Mouse (Mus musculus): ENCODE measurements around the gene Cytip. TPM values are rescaled to one million over a fixed set of nuclear protein-coding genes. Genes with fewer than 3 reads are reported as not detected.

Gene Cytip
- total RNA-seq, 2 experiments from 2014 or later, result 0.07 to 0.31 TPM

DNA sequence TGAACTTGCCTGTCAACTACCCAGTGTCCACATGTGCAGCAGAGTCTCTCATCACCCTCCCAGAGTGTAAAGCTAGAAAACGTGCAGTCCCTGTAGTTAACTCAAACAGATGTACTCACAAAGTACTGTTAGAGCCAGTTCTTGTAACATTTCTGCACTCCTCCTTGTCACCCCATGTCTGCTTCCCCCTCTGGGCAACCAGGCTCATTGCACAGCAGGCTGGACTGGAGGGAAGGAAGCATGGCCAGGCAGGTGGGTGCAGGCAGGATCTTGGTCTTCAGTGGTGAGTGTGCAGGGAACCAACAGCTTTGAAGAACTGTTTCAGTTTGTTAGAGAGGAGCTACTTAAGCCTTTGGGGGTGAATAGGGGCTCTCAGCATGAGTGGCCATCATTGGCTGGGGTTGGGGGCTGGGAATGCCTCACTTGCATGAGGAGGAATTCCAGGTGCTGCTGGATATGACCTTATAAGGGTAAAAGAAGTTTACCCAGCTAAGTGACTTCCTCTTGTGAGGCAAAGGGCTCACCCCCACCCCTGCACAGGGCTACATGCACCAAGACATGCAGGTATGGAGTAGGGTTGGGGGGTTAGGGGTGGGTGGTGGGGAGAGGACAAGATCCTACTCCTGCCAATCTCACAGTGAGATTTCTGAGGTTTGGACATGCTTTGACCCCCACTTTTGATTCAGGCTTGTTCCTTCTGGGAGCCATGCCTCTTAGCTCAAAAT lies 31.7 kb downstream of the Cytip start:
- no peak for DNase-seq (ENCODE audit: low spot score in 2 of 2)

DNA sequence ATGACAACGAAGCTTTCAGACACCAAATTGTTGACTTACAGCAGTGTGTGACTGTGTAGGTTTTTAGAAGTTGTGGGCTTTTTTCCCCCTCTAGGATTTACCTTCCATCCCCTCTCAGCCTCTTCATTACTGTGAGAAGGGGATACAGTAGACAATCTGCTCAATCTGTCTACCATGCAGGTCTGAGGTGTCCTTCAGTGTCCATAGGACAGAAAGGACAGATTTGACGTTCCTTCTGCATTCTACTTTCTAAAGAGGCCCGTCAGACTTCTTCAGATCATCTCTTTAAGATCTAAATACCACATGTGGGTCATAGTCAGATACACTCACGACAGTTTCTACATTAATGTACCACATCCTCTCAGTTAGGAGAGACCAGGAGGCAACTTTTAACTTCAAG lies 33.5 kb downstream of the Cytip start:
- no peak for DNase-seq (ENCODE audit: low spot score in 2 of 2)

GRCm38 (mm10) chr2:58160541-58161307 lies 34.6 kb downstream of the Cytip start:
- DNase-seq (ENCODE audit: low spot score in 2 of 2), result no peak

DNA sequence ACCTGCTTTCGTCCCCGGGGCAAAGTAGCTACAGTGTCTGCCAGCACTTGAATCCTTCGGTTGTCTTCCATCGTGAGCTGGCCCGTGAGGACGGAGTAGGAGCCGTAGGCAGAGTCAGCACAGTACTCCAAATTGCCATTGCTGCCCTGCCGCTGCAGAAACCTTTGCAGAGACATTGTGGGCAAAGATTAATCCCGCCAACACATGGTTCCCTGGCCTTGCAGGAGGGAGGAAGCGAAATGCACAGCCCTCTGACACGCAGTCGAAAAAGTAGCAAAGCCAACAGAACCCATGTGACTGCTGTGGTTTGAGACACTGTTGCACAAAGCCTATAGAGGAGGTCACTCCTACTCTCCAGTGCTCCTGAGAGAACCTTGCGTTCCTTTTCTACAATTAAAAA lies 35.5 kb downstream of the Cytip start:
- no peak for DNase-seq (ENCODE audit: low spot score in 2 of 2)

DNA sequence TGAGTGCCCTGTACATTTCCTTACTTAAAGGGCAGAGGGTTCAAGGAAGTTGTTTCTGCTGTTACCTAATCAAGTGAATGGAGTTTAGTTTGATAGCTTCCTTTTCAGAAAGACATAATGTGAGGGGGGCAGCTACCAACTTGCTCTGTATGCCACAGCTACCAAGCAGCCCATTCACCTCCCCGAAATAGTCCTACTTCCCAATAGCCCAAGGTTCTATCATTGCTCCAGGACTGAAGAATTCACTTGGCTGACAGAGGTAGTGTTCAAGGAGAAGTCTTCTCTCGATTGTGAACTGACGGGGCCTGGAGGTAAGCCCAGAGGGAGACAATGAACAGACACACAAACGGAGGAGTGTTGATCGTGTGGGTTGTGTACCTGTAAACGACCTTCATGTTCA lies 36.2 kb downstream of the Cytip start:
- no peak for DNase-seq (ENCODE audit: low spot score in 2 of 2)

GRCm38 (mm10) chr2:58158539-58158938 lies 36.8 kb downstream of the Cytip start:
- DNase-seq (ENCODE audit: low spot score in 2 of 2), result no peak

DNA sequence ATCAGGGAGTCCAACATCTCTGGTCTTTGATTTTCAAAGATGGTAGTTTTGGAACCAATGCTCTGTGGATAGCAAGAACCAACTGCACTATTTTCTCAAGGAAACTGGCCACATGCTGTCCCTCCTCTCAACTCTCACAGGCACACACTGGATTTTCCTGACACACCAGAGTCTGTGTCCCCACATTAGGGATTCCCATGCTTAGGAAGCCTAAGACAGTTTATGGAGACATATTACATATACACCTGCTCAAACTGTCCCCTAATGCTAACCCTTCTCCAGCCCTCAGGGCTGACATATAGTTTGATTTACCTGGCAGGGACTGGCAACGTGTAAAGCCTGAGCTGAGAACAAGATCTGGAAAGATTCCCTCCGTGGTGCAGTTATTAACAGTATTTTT lies 37.2 kb downstream of the Cytip start:
- DNase-seq (ENCODE audit: low spot score in 2 of 2), result no peak

- no peak for DNase-seq (ENCODE audit: low spot score in 2 of 2)
Measured at GRCm38 (mm10) chr2:58157466-58157865, 37.9 kb downstream of the Cytip start.

DNA sequence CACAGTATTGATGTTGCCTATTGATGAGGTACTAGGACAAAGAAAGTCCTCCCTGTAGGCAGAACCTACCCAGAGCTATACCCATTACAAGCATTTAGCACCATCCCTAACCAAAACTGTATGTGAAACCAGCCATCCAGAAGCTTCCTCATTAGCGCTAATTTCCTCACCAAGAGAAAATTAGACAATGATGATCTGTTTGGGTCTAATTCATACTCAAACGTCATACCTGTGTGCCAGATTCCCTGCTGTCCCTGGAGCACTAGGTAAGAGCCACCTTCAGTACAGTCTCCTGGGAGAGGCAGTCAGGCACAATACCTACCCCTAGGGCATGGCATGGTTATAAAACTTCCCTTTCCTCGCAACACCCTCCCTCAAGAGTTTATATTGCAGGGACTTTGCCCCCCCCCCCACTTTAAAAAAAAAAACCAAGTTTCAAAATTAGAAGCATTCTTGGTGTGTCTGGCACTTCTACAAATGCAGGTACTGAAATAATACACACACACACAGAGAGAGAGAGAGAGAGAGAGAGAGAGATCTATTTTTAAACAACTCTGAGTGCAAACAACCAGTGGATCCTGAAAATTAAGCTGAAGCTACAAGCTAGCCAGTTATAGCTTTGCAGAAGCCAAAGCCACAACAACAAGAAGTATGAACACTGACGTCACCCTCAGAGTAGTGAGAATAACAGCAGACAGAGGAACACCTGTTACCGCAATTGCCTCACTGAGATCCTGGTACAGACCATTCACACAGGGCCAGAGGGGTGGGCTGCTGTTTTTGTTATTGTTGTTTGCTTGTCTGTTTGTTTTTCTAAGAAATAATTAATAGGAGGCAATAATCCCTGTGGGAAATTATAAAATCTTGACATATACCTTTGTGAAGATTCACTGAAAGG lies 38.6 kb downstream of the Cytip start:
- DNase-seq (ENCODE audit: low spot score in 2 of 2), result no peak

- no peak for DNase-seq (ENCODE audit: low spot score in 2 of 2)
Measured at GRCm38 (mm10) chr2:58156108-58156415, 39.3 kb downstream of the Cytip start.

GRCm38 (mm10) chr2:58155271-58156107 lies 39.8 kb downstream of the Cytip start:
- peak in 1 of 2 experiments; percentile 8 for DNase-seq (ENCODE audit: low spot score in 2 of 2)

GRCm38 (mm10) chr2:58154555-58154954 lies 40.8 kb downstream of the Cytip start:
- DNase-seq (ENCODE audit: low spot score in 2 of 2), result no peak

DNA sequence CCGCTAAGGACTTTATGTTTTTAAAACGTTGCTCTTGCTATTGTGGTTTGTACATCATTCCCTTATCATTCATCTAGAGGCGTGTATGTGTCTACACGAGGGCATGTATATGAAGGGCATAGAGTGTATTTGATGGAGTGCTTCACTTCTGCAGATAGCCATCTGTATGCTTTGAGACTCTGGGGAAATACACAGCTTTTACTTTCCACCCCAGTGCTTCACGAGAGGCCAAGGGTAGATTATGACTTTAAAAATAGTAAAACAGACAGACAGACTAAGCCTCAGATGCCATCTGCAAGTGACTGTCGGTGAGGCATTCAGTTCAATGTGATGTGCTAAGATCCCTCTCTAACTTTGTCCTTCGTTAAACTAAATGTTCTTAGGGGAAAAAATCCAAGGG lies 41.6 kb downstream of the Cytip start:
- DNase-seq (ENCODE audit: low spot score in 2 of 2), result no peak

DNA sequence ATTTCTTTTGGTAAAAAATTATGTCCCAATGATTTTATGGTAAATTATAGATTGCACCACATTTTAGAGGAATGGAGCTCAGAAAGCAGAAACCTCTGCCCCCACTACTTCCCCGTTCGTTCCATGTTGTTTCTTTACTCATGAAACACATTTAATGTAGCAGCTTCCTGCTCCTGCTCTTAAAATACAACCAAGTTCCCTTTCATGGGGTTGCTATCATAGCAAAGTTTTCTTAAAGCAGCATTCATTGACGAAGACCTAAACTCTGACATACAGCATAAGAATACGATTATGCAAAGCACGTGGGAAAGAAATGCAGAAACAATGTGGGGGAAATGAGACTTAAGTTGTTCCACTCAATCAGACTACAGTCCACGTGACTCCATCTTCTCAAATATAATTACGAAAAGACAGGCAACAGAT lies 45.3 kb downstream of the Cytip start:
- DNase-seq (ENCODE audit: low spot score in 2 of 2), result no peak

DNA sequence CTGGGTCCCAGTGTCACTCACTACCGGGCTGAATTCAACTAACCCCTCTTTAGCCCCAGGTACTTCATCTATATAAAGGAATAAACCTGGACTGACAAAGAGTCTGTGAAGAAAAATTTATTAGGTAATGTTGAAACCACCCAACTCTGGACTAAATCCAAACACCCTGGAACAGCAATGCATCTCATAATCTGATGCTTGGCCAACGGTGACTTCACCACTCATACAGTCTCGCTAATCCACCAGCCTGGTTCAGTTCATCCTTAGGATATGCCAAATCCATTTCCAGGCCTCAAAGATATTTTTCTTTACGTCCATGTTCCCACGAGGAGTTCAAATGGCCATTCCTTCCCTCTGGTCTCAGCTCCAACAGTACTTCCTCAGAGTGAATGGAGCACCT lies 48.8 kb downstream of the Cytip start:
- no peak for DNase-seq (ENCODE audit: low spot score in 2 of 2)

- DNase-seq (ENCODE audit: low spot score in 2 of 2), result no peak
Measured at GRCm38 (mm10) chr2:58140531-58140930, 54.8 kb downstream of the Cytip start.

DNA sequence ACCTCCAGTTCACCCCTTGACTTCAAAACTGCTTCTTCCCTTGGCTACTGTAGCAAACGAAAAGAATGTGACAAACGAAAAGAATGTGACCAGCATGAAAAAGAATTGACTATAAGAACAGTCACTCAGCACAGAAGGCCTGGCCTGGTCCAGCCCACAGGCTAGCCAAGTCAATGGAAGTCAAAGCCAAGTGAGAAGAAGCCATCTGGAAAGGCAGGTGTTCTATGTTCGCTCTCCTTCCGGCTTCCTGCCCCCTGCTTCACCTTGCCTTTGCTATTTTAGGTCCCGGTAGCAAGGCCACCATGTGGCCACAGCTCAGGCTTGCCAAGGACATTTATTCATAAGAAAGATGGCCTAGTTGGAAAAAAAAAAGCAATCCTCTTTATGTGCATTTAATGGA lies 56.7 kb downstream of the Cytip start:
- peak in 1 of 2 experiments; percentile 14 for DNase-seq (ENCODE audit: low spot score in 2 of 2)

DNA sequence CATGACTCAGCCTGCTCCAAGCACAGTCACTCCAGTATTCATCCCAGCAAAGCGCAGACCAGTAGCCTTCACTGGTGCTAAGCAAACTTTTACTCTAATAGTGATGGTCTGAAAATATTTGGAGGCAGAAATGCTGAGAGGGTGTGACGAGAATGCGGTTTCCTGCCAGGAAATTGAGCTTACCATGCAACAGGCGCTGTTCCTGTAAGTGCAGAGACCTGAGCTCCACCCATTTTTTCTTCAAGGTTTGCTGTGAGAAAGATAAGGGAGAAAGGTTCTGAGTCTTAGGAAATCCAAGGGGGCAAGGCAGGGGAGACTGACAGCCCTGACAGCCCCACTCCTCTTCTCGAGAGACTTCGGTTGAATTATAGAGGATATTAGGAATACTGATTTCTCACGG lies 57.7 kb downstream of the Cytip start:
- DNase-seq (ENCODE audit: low spot score in 2 of 2), result no peak

DNA sequence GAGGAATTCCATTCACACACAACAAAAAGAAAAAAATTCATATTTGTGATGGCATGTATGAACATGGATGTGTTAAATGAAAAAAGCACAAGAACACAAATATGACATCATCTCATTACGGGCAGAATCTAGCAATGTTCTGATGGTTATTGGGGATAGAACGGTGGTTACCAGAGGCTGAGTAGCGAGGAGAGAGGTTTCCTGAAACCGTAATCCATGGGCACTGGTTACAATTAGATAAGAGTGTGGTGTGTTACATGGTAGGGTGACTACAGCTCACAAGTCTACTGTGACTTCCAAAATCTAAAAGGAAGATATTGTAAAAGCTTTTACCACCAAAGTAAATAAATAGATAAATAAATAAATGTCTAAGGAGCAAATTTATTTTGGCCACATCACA lies 58.8 kb downstream of the Cytip start:
- DNase-seq (ENCODE audit: low spot score in 2 of 2), result no peak

GRCm38 (mm10) chr2:58135061-58135463 lies 60.3 kb downstream of the Cytip start:
- no peak for DNase-seq (ENCODE audit: low spot score in 2 of 2)

- DNase-seq (ENCODE audit: low spot score in 2 of 2), result no peak
Measured at GRCm38 (mm10) chr2:58132597-58132996, 62.7 kb downstream of the Cytip start.

Measured in layer of hippocampus, postnatal 14 days (tissue).